Mouse (Mus musculus) CD4-positive naive resting alpha-beta T cell, adult 76 days (primary cell): ENCODE measurements around the gene Ddx41. TPM values are rescaled to one million over a fixed set of nuclear protein-coding genes. Genes with fewer than 3 reads are reported as not detected.

Experiments used
- total RNA-seq: library from RNA; stranded (reverse); gene quantifications from one replicate; pipeline ENCODE4 v1.2.4, GENCODE M21; 2023

The Ddx41 gene
- total RNA-seq: 65.2 TPM

DNA sequence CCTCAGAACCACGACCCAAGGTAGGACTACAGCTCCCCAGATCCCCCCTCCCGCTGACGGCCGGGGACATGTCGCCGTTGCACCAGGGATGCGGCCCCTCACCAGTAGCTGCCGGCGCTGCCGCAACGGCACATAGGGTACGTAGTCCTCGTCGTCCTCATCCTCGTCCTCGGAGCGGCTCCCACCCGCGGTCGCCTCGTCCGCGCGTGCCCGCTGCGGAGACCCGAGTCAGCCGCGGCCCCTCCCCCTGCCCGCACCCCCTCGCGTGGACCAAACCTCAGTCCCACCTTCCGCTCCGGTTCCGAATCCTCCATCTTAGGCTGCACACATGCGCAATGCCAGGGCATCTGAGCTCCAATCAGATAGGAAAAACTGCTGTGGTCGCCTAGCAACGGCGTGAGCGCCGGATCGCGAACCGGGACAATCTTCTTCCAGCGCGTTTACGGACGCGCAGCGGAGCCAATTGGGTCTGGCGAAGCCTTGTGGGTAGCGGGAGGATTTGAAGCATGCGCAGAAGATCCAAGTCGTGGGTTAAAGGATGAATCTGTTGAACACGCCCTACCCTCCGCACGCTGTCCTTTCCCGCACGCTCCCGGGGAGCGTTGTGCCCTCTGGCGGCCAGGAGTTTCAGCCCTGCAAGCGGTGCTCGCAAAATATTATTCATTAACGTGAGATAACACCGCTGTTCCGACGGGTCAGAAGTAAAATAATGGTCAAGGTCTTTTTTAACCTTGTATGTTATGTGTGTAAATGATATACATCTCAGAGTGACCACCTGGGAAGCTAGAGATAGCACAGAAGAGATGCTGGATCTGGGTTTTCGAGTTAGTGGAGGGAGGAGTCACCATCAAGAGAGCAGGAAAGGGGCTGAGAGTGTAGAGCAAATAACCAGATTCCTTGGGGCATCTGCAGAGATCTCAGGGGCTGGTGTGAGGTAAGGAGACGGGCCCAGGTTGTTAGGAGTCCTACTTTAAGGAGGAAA, at the start of gene Ddx41:
Gene Ddx41, minus strand, starts transcription at position 465 of the 982 bp plus-strand sequence.

DNA sequence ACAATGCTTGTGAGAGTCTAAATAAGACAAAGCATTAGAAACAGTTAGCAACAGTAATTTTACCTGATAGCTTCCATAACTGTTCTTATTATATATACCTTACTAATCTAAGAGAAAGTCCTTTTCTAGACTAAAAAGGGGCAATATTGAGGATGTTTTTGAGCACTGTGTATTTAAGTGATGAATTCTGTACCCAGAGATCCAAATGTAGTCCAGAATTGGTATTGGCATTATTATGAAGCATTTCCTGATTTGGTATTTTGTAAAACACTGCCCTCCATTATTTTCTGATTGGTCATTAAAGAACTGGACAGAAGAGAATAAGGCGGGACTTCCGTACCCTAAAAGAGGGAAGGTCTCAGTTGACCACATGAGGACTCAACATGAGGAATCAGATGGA, 37.0 kb upstream of the Ddx41 start, which contains the start of gene Tmed9:
Gene Tmed9, plus strand, starts transcription at position 301 of the 400 bp plus-strand sequence.

GRCm38 (mm10) chr13:55571027-55571751, 34.7 kb upstream of the Ddx41 start, which contains the start of gene Fam193b:
TSS of gene Fam193b (minus strand) at chr13:55571120.

DNA sequence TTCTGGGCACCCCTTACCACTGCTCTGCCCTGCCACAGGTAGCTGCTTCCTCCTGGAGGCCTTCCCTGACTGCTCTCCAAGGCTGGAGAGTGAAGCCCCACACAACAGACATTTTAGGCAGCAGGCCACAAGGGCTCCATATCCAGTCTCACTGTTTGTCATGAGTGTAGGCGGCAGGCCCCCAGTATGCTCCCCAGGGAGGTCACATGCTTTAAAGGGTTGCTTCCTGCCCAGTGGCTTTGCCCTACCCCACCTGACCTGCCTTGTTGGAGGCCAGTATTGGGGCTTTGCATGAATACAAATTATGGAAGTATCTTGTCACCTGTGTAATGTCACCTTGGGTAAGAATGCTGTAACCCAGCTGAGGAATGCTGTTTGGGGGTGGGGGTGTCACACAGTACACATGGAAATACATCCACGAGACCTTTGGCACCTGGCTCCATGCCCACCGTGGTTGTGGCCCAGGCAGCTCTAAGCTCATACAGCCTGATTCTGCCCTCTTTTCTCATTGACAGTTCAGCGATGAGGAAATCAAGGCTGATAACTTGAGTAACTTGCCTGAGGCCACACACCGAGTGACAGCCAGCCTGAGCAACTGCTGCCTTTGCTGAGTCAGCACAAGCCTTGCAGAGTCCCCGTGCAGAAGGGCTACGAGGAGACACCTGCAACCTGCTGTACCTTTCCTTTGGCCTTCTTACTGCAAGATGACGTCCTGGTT, 7.1 kb downstream of the Ddx41 start, which contains the start of gene Dok3:
Gene Dok3, minus strand, starts transcription at position 99 of the 718 bp plus-strand sequence.

GRCm38 (mm10) chr13:55513111-55513748, 23.2 kb downstream of the Ddx41 start, which contains the start of gene Pdlim7:
TSS of gene Pdlim7 (minus strand) at chr13:55513676.

DNA sequence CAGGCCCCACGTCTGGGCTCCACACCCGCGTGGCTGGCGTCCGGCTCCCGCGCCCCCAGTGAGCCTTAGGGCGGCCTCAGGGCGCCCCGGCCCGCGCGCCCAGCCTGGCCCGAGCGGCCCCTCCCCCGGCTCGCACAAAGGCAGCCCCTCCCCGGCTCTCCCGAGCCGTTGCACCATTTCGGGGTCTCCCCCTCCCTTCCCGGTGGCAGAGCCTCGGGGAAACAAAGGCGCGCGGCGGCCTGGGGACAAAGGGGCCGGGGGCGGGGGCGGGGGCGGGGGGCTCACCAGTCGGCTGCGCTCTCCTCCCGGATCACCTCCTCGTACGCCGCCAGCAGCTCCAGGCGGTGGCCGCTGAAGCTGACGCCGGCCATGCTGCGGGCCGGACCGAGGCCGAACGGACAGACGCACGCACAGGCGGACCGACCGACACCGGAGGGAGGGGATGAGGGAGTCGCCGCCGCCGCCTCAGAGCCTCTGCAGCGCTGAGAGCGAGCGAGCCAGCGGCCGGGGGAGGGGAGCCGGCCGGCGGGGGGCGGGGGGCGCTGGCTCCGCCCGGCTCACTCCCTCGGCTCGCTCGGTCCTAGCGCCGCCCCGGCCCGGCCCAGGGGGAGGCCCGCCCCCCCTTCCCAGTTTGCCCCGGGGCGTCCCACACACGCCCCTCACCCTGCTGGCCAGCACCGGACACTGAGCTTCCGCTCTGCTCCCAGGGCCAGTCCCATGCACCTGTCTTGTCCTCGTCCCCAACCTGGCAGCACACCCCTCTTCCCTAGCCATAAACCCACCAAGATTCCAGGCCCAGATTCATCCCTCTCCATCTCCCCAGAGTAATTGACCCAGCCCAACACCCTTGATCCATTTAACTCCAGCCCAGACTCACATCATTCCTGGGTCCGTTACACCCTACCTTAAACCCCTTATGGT, 48.6 kb downstream of the Ddx41 start, which contains the start of gene Dbn1:
Gene Dbn1, minus strand, starts transcription at position 534 of the 921 bp plus-strand sequence.

Other genes starting within 250 kb of the Ddx41 start
- gene Prelid1, start 216.2 kb downstream of the Ddx41 start, total RNA-seq: 144 TPM
- 58.4 TPM for gene Rab24, start 214.7 kb downstream of the Ddx41 start, total RNA-seq
- gene Mxd3, start 206.8 kb downstream of the Ddx41 start, total RNA-seq: 0.82 TPM
- 104 TPM for gene Lman2, start 173.9 kb downstream of the Ddx41 start, total RNA-seq
- 84.0 TPM for gene Rgs14, start 166.9 kb downstream of the Ddx41 start, total RNA-seq
- gene Slc34a1, start 138.5 kb downstream of the Ddx41 start, total RNA-seq: not detected
- not detected for gene Pfn3, start 121.4 kb downstream of the Ddx41 start, total RNA-seq
- 1.1 TPM for gene F12, start 109.9 kb downstream of the Ddx41 start, total RNA-seq
- 405 TPM for gene Grk6, start 91.6 kb downstream of the Ddx41 start, total RNA-seq
- gene Prr7, start 72.4 kb downstream of the Ddx41 start, total RNA-seq: 56.5 TPM
- 0.23 TPM for gene Dbn1, start 48.5 kb downstream of the Ddx41 start, total RNA-seq
- 8.0 TPM for gene Pdlim7, start 23.0 kb downstream of the Ddx41 start, total RNA-seq
- gene Dok3, start 7.4 kb downstream of the Ddx41 start, total RNA-seq: 20.7 TPM
- gene Fam193b, start 34.5 kb upstream of the Ddx41 start, total RNA-seq: 147 TPM
- gene Tmed9, start 37.1 kb upstream of the Ddx41 start, total RNA-seq: 104 TPM
- gene B4galt7, start 63.2 kb upstream of the Ddx41 start, total RNA-seq: 21.6 TPM
- gene Caml, start 86.3 kb upstream of the Ddx41 start, total RNA-seq: 22.3 TPM
- gene Ddx46, start 98.4 kb upstream of the Ddx41 start, total RNA-seq: 105 TPM
- 31.4 TPM for gene B230219D22Rik, start 156.5 kb upstream of the Ddx41 start, total RNA-seq
- gene Txndc15, start 178.0 kb upstream of the Ddx41 start, total RNA-seq: 21.5 TPM
- 24.9 TPM for gene Pcbd2, start 190.7 kb upstream of the Ddx41 start, total RNA-seq
- not detected for gene Catsper3, start 247.9 kb upstream of the Ddx41 start, total RNA-seq